ENCODE assay signal across 10 mouse cellular contexts in genomic region chr5:148879218-148879617, GRCm38 (mm10). TPM values are rescaled to one million over a fixed set of nuclear protein-coding genes. Genes with fewer than 3 reads are reported as not detected.
DNase-seq lines count a peak whose midpoint lies in the region; ATAC-seq and TF ChIP-seq lines count a peak whose summit lies in the region.
"Had no signal": no experiment of that assay in that cellular context is flagged by ENCODE, and none has a peak within 500 bp of the region (broad histone marks: within the 10 kb centered on the region; RNA-seq: fewer than 3 reads in every experiment).

No protein-coding gene starts in this region.

- no peaks in the 10 kb centered on the region for H3K9me3 ChIP-seq in kidney, postnatal 0 days (replicated peaks; ENCODE audit: low read length)
- H3K9me3 ChIP-seq in CH12.LX (replicated peaks; ENCODE audit: low read length) = peaks cover 5% of the 10 kb centered on the region
- H3K9me3 ChIP-seq in forebrain, embryonic 15.5 days = no peaks in the 10 kb centered on the region
- H3K9me3 ChIP-seq: limb, embryonic 15.5 days had no signal

- no peaks in the 10 kb centered on the region for H3K4me1 ChIP-seq in kidney, postnatal 0 days (replicated peaks; ENCODE audit: insufficient read depth, low read length)
- H3K4me1 ChIP-seq in CH12.LX (ENCODE audit: control insufficient read depth in 1 of 2, insufficient read depth in 2 of 2) = no peaks in the 10 kb centered on the region
- H3K4me1 ChIP-seq in cortical plate, adult 2 months (ENCODE audit: control insufficient read depth, insufficient read depth, low read length) = no peaks in the 10 kb centered on the region
- no peaks in the 10 kb centered on the region for H3K4me1 ChIP-seq in forebrain, embryonic 15.5 days
- H3K4me1 ChIP-seq: limb, embryonic 15.5 days had no signal

- peaks cover 19% of the 10 kb centered on the region for H3K36me3 ChIP-seq in kidney, postnatal 0 days (ENCODE audit: insufficient read depth, low read length)
- peaks cover 13 to 60% of the 10 kb centered on the region in 2 experiments for H3K36me3 ChIP-seq in CH12.LX (replicated peaks in 1 of 2; ENCODE audit: control insufficient read depth in 1 of 2, insufficient read depth in 1 of 2, low read length in 1 of 2)
- peaks cover 45% of the 10 kb centered on the region for H3K36me3 ChIP-seq in forebrain, embryonic 15.5 days

- H3K9ac ChIP-seq in kidney, postnatal 0 days (ENCODE audit: low read depth, low read length) = no peak overlapping the region
- H3K9ac ChIP-seq in CH12.LX (ENCODE audit: insufficient read depth, low read depth) = no peak overlapping the region
- H3K9ac ChIP-seq in forebrain, embryonic 15.5 days (replicated peaks) = no peak overlapping the region
- H3K9ac ChIP-seq: limb, embryonic 15.5 days had no signal

- DNase-seq in kidney, postnatal 0 days (ENCODE audit: low spot score) = no peak
- no peak for DNase-seq in kidney, postnatal 10 days
- peak; percentile 23 for DNase-seq in 416B (ENCODE audit: low read depth)
- DNase-seq in CH12.LX (ENCODE audit: extremely low read depth) = no peak
- no peak for DNase-seq in frontal cortex, postnatal 14 days (ENCODE audit: low spot score in 2 of 2)
- DNase-seq in gastrocnemius, adult 18-20 months (ENCODE audit: low spot score) = no peak
- DNase-seq: kidney, postnatal 4 days had no signal

- no peak overlapping the region for H3K27ac ChIP-seq in kidney, postnatal 0 days
- no peak overlapping the region for H3K27ac ChIP-seq in CH12.LX (ENCODE audit: insufficient read depth, low read depth)
- H3K27ac ChIP-seq in cortical plate, adult 2 months (ENCODE audit: insufficient read depth, low read length) = no peak overlapping the region
- no peak overlapping the region for H3K27ac ChIP-seq in forebrain, embryonic 15.5 days (replicated peaks)
- H3K27ac ChIP-seq: limb, embryonic 15.5 days had no signal

- H3K27me3 ChIP-seq in kidney, postnatal 0 days (ENCODE audit: insufficient read depth, low read length) = no peaks in the 10 kb centered on the region
- H3K27me3 ChIP-seq in CH12.LX (replicated peaks) = no peaks in the 10 kb centered on the region
- no peaks in the 10 kb centered on the region for H3K27me3 ChIP-seq in forebrain, embryonic 15.5 days
- H3K27me3 ChIP-seq: limb, embryonic 15.5 days had no signal

- TF ChIP-seq RAD21 in CH12.LX (IDR thresholded peaks at IDR 0.05; ENCODE audit: low read depth, low read length) = peak; percentile 52

- no peak overlapping the region for H3K4me2 ChIP-seq in kidney, postnatal 0 days (ENCODE audit: low read length)
- no peak overlapping the region for H3K4me2 ChIP-seq in CH12.LX (ENCODE audit: insufficient read depth, low read depth, poor library complexity, severe bottlenecking)
- H3K4me2 ChIP-seq in forebrain, embryonic 15.5 days (replicated peaks) = no peak overlapping the region
- H3K4me2 ChIP-seq: limb, embryonic 15.5 days had no signal

- no peak for TF ChIP-seq POLR2A in CH12.LX (IDR thresholded peaks at IDR 0.05; ENCODE audit: low read depth, low read length)
- TF ChIP-seq POLR2A in cortical plate, adult 2 months (IDR thresholded peaks at IDR 0.05; ENCODE audit: extremely low read depth, insufficient read depth, low read length) = no peak

- TF ChIP-seq CTCF in kidney, postnatal 0 days (IDR thresholded peaks at IDR 0.05; ENCODE audit: low read depth) = peak; percentile 51
- TF ChIP-seq CTCF in CH12.LX (conservative IDR thresholded peaks at IDR 0.05 in 1 of 2, IDR thresholded peaks at IDR 0.05 in 1 of 2; ENCODE audit: low read depth in 2 of 2, low read length in 2 of 2) = peak; percentile 36 to 58; a peak in 2 of 4 replicates
- TF ChIP-seq CTCF in cortical plate, adult 2 months (IDR thresholded peaks at IDR 0.05; ENCODE audit: extremely low read depth, insufficient read depth, low read length) = 0 out of 2 replicates have a peak, but pooled peaks have one; percentile 5

- no peak for TF ChIP-seq EP300 in CH12.LX (IDR thresholded peaks at IDR 0.05; ENCODE audit: low read length)

- dilution Hi-C loops in CH12.LX (cut with MboI; ENCODE audit: extremely low pct_ligation_motif_present, extremely low pct_unique_long_range_greater_than_20kb, low sequenced_read_pairs) = no loop called here

- ATAC-seq in kidney, postnatal 0 days (replicated peaks; ENCODE audit: low FRiP score, low read depth) = no peak
- ATAC-seq in forebrain, embryonic 15.5 days (replicated peaks) = no peak

- in situ Hi-C loops in CH12.LX (cut with MboI; ENCODE audit: low pct_ligation_motif_present, low pct_unique_long_range_greater_than_20kb, low sequenced_read_pairs) = no loop called here

- 94% methylated on average over 6 of the region's 6 CpGs for WGBS in kidney, postnatal 0 days
- WGBS in forebrain, embryonic 15.5 days = 92% methylated on average over 6 of the region's 6 CpGs

- H3K79me2 ChIP-seq in CH12.LX (replicated peaks; ENCODE audit: control insufficient read depth, extremely low read depth, insufficient read depth, poor library complexity, severe bottlenecking) = no peaks in the 10 kb centered on the region

- H3K4me3 ChIP-seq in kidney, postnatal 0 days (replicated peaks; ENCODE audit: low read depth, low read length) = no peak overlapping the region
- no peak overlapping the region for H3K4me3 ChIP-seq in CH12.LX (replicated peaks in 1 of 3; ENCODE audit: low read depth in 2 of 3, low read length in 2 of 3, poor library complexity in 1 of 3)
- no peak overlapping the region for H3K4me3 ChIP-seq in cortical plate, adult 2 months (ENCODE audit: insufficient read depth, low read length)
- no peak overlapping the region for H3K4me3 ChIP-seq in forebrain, embryonic 15.5 days
- H3K4me3 ChIP-seq: limb, embryonic 15.5 days had no signal

TF ChIP-seq in CH12.LX, 34 proteins besides CTCF, POLR2A, EP300 and RAD21:
- TF ChIP-seq SMC3 (IDR thresholded peaks at IDR 0.05; ENCODE audit: low read depth, low read length) (peak; percentile 54), MAX (IDR thresholded peaks at IDR 0.05; ENCODE audit: low read length) (no peak)

RNA-seq across cellular contexts. Expression of gene Katnal1, which starts 49.9 kb away (rescaled TPM):
- 6.6 and 7.3 TPM in 2 replicates for polyA plus RNA-seq in kidney, postnatal 0 days (2015; fragmentation: Nextera tagmentation; extraction: Ambion mirVana)
- total RNA-seq in CH12.LX (2012; rRNA removed) (4.6 and 7.0 TPM in 2 replicates), CH12.LX (2014; rRNA removed) (3.2 and 3.6 TPM in 2 replicates)
- 2.2 and 2.8 TPM in 2 replicates for polyA plus RNA-seq in CH12.LX (2012; ENCODE audit: insufficient read length, low read depth)
- polyA plus RNA-seq in cortical plate, adult 2 months (2012; rRNA removed) = 42.9 and 43.1 TPM in 2 replicates
- total RNA-seq in gastrocnemius, adult 18-20 months (2021) = 1 to 10 TPM; 4.5 to 6.0 TPM
- polyA plus RNA-seq in forebrain, embryonic 15.5 days (2015; fragmentation: Nextera tagmentation; extraction: Ambion mirVana) = 35.0 and 36.3 TPM in 2 replicates
